Mouse (Mus musculus): ENCODE data around the gene Pcbp2. TPM values are rescaled to one million over a fixed set of nuclear protein-coding genes. Genes with fewer than 3 reads are reported as not detected.

Pcbp2 gene
- polyA plus RNA-seq, 1 experiment from 2014 or later = 182 TPM

DNA sequence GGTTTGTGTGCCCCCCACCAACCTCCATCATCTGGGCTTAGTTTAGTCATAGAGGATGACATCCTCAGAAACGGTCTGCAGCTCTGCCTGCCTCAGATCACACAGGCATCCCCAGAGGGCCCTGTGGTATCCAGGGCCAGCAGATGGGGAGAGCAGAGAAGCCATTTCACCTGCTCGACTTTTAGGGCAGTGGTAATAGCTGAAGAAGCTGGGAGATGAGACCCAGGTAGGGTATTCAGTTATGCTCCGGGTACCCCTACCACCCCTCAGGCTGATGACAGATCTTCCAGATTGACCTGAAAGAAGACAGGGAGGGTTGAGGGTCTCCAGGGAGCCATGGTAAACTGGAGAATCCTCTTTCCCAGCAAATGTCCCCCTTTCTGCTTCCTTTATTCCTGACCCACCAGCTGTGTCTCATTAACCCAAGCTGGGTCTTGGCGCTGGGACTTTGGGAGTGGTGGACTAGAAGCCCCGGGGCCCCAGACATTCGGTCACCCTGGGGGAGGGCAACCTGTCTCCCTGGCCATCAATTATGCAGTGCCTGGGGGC, 41.0 kb downstream of the Pcbp2 start:
- no peak for ATAC-seq
- Histone ChIP-seq H3K9me3 (no peaks in the 10 kb centered on the region), H3K27me3 (replicated peaks) (no peaks in the 10 kb centered on the region), H3K4me1 (replicated peaks) (peaks cover 32% of the 10 kb centered on the region), H3K4me3 (replicated peaks) (no peak overlapping the region), H3K27ac (peak overlapping the region; percentile 66; the same call in 1 of the 2 replicates), H3K36me3 (no peaks in the 10 kb centered on the region), H3K4me2 (replicated peaks) (peak overlapping the region; percentile 87), H3K9ac (no peak overlapping the region)
- 29% methylated on average over 6 of the region's 6 CpGs for WGBS

- H3K4me3 ChIP-seq (replicated peaks) = no peak overlapping the region
- ATAC-seq = no peak
- H3K27ac ChIP-seq = 0 out of 2 replicates have a peak overlapping the region, but pooled peaks have one; percentile 66
- H3K9ac ChIP-seq = peak overlapping the region; percentile 26; the same call in 1 of the 2 replicates
- H3K4me1 ChIP-seq (replicated peaks) = peaks cover 33% of the 10 kb centered on the region
- H3K9me3 ChIP-seq = no peaks in the 10 kb centered on the region
- 49% methylated on average over 5 of the region's 5 CpGs for WGBS
- H3K36me3 ChIP-seq = no peaks in the 10 kb centered on the region
- peak overlapping the region; percentile 87; the same call in 1 of the 2 replicates for H3K4me2 ChIP-seq (replicated peaks)
- no peaks in the 10 kb centered on the region for H3K27me3 ChIP-seq (replicated peaks)
These were observed 41.7 kb downstream of the Pcbp2 start for GRCm38 (mm10) chr15:102512010-102512409.

DNA sequence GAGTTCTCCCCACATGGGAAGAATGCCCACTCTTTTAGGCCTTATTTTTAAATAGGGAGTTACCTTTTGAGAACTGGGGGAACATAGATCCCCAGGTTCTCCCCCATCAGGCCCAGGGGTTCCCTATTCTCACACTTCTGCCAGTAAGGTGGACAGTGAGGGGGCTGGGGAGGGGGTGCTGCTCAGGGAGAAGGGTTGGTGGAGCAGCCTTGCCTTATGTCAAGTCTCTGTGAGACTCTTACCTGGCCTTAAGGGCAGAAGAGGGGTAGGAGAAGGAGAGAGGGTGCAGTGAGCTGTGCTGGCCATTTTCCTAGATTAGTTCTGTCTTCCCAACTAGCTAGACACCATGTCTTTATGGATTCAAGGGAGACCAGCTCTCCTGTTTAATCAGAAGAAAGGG, 42.1 kb downstream of the Pcbp2 start:
- Histone ChIP-seq H3K27ac (no peak overlapping the region), H3K4me1 (replicated peaks) (peaks cover 33% of the 10 kb centered on the region), H3K36me3 (no peaks in the 10 kb centered on the region), H3K9me3 (no peaks in the 10 kb centered on the region), H3K27me3 (replicated peaks) (no peaks in the 10 kb centered on the region), H3K4me2 (replicated peaks) (no peak overlapping the region), H3K4me3 (replicated peaks) (no peak overlapping the region), H3K9ac (peak overlapping the region; percentile 26; the same call in 1 of the 2 replicates)
- ATAC-seq = no peak

DNA sequence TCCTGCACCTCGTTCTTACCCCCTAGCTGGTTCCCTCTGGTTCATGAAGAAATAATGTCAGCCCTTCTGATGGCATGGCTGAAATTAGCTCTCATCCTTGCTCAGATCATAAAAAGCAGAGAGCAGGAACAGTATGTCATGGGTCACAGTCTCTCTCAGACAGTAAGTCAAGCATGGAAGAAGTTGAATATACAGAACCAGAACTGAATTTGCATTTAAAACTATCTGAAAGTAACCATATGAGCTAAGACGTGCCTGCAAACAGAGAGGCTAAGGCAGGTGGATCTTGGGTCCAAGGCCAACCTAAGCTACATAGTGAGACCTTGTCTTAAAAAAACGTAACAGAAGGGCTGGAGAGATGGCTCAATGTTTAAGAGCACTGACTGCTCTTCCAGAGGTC, 42.7 kb downstream of the Pcbp2 start:
- Histone ChIP-seq H3K4me1 (replicated peaks) (peaks cover 33% of the 10 kb centered on the region), H3K9ac (no peak overlapping the region), H3K4me3 (replicated peaks) (no peak overlapping the region), H3K9me3 (no peaks in the 10 kb centered on the region), H3K4me2 (replicated peaks) (no peak overlapping the region), H3K36me3 (no peaks in the 10 kb centered on the region), H3K27ac (no peak overlapping the region), H3K27me3 (replicated peaks) (no peaks in the 10 kb centered on the region)
- ATAC-seq = no peak
- WGBS = 75% methylated on average over 3 of the region's 3 CpGs

- no peak overlapping the region for H3K9ac ChIP-seq
- no peaks in the 10 kb centered on the region for H3K27me3 ChIP-seq (replicated peaks)
- H3K9me3 ChIP-seq = no peaks in the 10 kb centered on the region
- H3K4me1 ChIP-seq (replicated peaks) = peaks cover 34% of the 10 kb centered on the region
- no peak for ATAC-seq
- no peak overlapping the region for H3K4me3 ChIP-seq (replicated peaks)
- peak overlapping the region; percentile 94 for H3K4me2 ChIP-seq (replicated peaks)
- H3K27ac ChIP-seq = no peak overlapping the region
- no peaks in the 10 kb centered on the region for H3K36me3 ChIP-seq
- 89% methylated on average over 2 of the region's 2 CpGs for WGBS
These were observed 44.9 kb downstream of the Pcbp2 start for GRCm38 (mm10) chr15:102515261-102515660.

DNA sequence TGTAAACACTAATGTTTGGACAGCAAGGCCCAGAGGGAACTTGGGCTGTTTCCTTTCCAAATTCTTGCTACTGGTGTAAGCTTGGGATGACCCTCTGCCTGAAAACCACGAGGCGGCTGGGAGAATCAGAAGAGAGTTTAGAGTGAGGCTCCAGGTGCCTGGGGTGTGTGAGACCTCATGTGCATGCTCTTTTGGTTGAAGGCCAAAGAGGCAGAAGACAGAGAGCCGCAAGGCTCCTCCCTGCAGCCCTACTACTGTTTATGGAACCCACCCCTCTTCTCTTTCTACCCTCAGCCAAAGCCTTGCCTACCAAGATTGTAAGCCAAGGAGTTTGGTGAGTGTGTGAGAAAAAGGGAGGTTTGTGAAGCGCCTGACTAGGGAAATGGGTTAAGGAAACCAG, 45.5 kb downstream of the Pcbp2 start:
- peak overlapping the region; percentile 68 for H3K4me3 ChIP-seq (replicated peaks)
- ATAC-seq = no peak
- H3K36me3 ChIP-seq = no peaks in the 10 kb centered on the region
- no peaks in the 10 kb centered on the region for H3K27me3 ChIP-seq (replicated peaks)
- 45% methylated on average over 4 of the region's 4 CpGs for WGBS
- H3K4me1 ChIP-seq (replicated peaks) = peaks cover 39% of the 10 kb centered on the region
- no peaks in the 10 kb centered on the region for H3K9me3 ChIP-seq
- 0 out of 2 replicates have a peak overlapping the region, but pooled peaks have one; percentile 85 for H3K27ac ChIP-seq
- peak overlapping the region; percentile 64; the same call in 1 of the 2 replicates for H3K9ac ChIP-seq
- peak overlapping the region; percentile 94 for H3K4me2 ChIP-seq (replicated peaks)

- peaks cover 35% of the 10 kb centered on the region for H3K4me1 ChIP-seq (replicated peaks)
These were observed 46.0 kb downstream of the Pcbp2 start for GRCm38 (mm10) chr15:102516293-102516692.

DNA sequence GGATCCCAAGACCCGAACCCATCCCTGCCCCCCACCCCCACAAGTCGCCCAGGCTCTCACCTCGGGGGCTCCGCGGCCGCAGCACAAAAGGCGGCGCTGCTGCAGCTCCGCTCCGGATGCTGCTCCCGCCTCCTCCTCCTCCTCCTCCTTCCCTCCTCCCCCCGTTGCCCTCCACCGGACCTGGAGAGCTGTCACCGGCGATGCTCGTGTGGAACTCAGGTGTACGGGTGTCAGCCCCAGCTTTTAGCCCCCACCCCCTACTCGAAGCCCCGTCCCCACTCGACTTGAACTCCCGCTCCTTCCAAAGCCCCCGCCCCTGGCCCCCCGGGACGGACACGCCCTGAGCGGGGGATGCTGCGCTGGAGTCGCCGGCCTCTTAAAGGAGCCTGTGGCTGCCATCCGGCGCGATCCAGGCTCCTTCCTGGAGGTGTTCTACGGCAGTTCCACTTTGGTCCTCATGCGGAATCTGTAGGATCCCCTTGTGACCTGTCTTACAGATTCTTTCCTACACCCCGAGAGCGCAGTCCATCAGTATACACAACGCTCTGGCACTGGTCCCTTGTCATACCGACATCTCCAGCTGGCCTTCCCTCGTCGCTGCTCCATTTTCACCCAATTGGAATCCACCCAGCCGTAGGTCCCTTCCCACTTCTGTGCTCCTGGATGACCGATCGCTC, 46.5 kb downstream of the Pcbp2 start, which contains the start of gene Map3k12:
Gene Map3k12, minus strand, starts transcription at position 337 of the 677 bp plus-strand sequence.
- no peaks in the 10 kb centered on the region for H3K27me3 ChIP-seq (replicated peaks)
- ATAC-seq = 0 out of 2 replicates have a peak, but pooled peaks have one; percentile 5
- WGBS = under 1% methylated on average over 43 of the region's 43 CpGs

More at GRCm38 (mm10) chr15:102516293-102516692, 46.0 kb downstream of the Pcbp2 start:
- peak overlapping the region; percentile 85 for H3K27ac ChIP-seq
- no peak for ATAC-seq
- peak overlapping the region; percentile 64 for H3K9ac ChIP-seq
- no peaks in the 10 kb centered on the region for H3K27me3 ChIP-seq (replicated peaks)
- H3K9me3 ChIP-seq = no peaks in the 10 kb centered on the region
- H3K4me2 ChIP-seq (replicated peaks) = peak overlapping the region; percentile 94
- H3K36me3 ChIP-seq = 0 out of 2 replicates have a peak, but pooled peaks cover 3% of the 10 kb centered on the region
- under 1% methylated on average over 12 of the region's 12 CpGs for WGBS
- peak overlapping the region; percentile 68 for H3K4me3 ChIP-seq (replicated peaks)

DNA sequence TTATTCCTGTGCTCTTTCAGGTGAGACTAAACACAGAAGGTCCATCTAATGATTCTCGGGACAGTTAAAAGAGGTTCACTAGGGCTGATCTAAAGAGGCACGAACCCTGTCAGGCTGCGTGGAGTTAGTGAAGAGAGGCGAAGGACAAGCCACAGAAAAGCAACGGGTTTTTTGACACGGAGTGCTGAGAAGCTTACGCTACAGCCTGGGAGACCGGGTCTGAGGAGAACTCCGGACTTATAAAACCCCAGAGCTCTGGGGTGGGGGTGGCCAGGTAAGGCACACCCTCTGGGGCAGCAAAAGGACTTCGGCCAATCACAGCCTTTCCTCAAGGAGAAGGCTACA, 47.3 kb downstream of the Pcbp2 start:
- no peak for ATAC-seq
- H3K9ac ChIP-seq = peak overlapping the region; percentile 64
- WGBS = 0% methylated on average over 10 of the region's 10 CpGs

More for the DNA sequence above, 46.5 kb downstream of the Pcbp2 start, which contains the start of gene Map3k12:
- Histone ChIP-seq H3K4me2 (replicated peaks) (peak within 1 kb of the TSS; percentile 94), H3K36me3 (0 out of 2 replicates have a peak, but pooled peaks cover 6% of the 10 kb centered on the region), H3K27ac (peak within 1 kb of the TSS; percentile 99), H3K9ac (peak within 1 kb of the TSS; percentile 64), H3K4me3 (replicated peaks) (peak within 1 kb of the TSS; percentile 68), H3K4me1 (replicated peaks) (peaks cover 29% of the 10 kb centered on the region), H3K9me3 (no peaks in the 10 kb centered on the region)

GRCm38 (mm10) chr15:102517976-102518858, 47.9 kb downstream of the Pcbp2 start, which contains the start of gene Tarbp2:
Gene Tarbp2, plus strand, starts transcription at chr15:102518192.
- ATAC-seq = peak; percentile 94
- peak within 1 kb of the TSS; percentile 68 for H3K4me3 ChIP-seq (replicated peaks)
- peaks cover 10% of the 10 kb centered on the region; the same call in 1 of the 2 replicates for H3K36me3 ChIP-seq
- H3K9ac ChIP-seq = peak within 1 kb of the TSS; percentile 87
- H3K27me3 ChIP-seq (replicated peaks) = no peaks in the 10 kb centered on the region
- peak within 1 kb of the TSS; percentile 94 for H3K4me2 ChIP-seq (replicated peaks)
- H3K9me3 ChIP-seq = no peaks in the 10 kb centered on the region
- peak within 1 kb of the TSS; percentile 99 for H3K27ac ChIP-seq
- peaks cover 24% of the 10 kb centered on the region for H3K4me1 ChIP-seq (replicated peaks)
- WGBS = under 1% methylated on average over 59 of the region's 60 CpGs

More for the DNA sequence above, 47.3 kb downstream of the Pcbp2 start:
- Histone ChIP-seq H3K4me1 (replicated peaks) (peaks cover 24% of the 10 kb centered on the region), H3K27ac (peak overlapping the region; percentile 85), H3K9me3 (no peaks in the 10 kb centered on the region), H3K36me3 (peaks cover 10% of the 10 kb centered on the region; the same call in 1 of the 2 replicates), H3K4me2 (replicated peaks) (peak overlapping the region; percentile 94), H3K27me3 (replicated peaks) (no peaks in the 10 kb centered on the region), H3K4me3 (replicated peaks) (peak overlapping the region; percentile 68)

GRCm38 (mm10) chr15:102518859-102519201, 48.5 kb downstream of the Pcbp2 start:
- peak overlapping the region; percentile 94 for H3K4me2 ChIP-seq (replicated peaks)
- no peaks in the 10 kb centered on the region for H3K9me3 ChIP-seq
- H3K4me1 ChIP-seq (replicated peaks) = peaks cover 24% of the 10 kb centered on the region
- H3K36me3 ChIP-seq = peaks cover 13% of the 10 kb centered on the region
- no peak for ATAC-seq
- 8% methylated on average over 9 of the region's 9 CpGs for WGBS
- no peaks in the 10 kb centered on the region for H3K27me3 ChIP-seq (replicated peaks)
- H3K27ac ChIP-seq = peak overlapping the region; percentile 99
- peak overlapping the region; percentile 87 for H3K9ac ChIP-seq
- H3K4me3 ChIP-seq (replicated peaks) = peak overlapping the region; percentile 68

Measured in intestine, embryonic 15.5 days (tissue).